Mouse (Mus musculus) heart, embryonic 16.5 days (tissue): Measurements from ENCODE around the gene Pecam1. TPM values are rescaled to one million over a fixed set of nuclear protein-coding genes. Genes with fewer than 3 reads are reported as not detected.

Experiments used
- ATAC-seq: fragments of 200-750 bp; cut with Nextera tagmentation; replicated peaks from 2 replicates; pipeline ENCODE4 v1.8.0; 2017; ENCODE audit warnings: moderate number of reproducible peaks; ENCODE audit not compliant: insufficient read depth, low FRiP score; ENCODE audit errors: extremely low read depth
- H3K27ac ChIP-seq: fragments of 300-500 bp; sonication (generic); 2 replicates; pipeline ENCODE4 v1.5.1; 2014; ENCODE audit warnings: mild to moderate bottlenecking, low read length, control low read depth, moderate library complexity
- H3K27me3 ChIP-seq: fragments of 300-500 bp; sonication (generic); 2 replicates; pipeline ENCODE4 v1.6.1; 2014; ENCODE audit warnings: low read length, mixed read lengths; ENCODE audit not compliant: control insufficient read depth, insufficient read depth
- H3K36me3 ChIP-seq: fragments of 300-500 bp; sonication (generic); 2 replicates; pipeline ENCODE4 v1.6.1; 2014; ENCODE audit not compliant: control insufficient read depth, insufficient read depth
- H3K4me1 ChIP-seq: fragments of 300-500 bp; sonication (generic); 2 replicates; pipeline ENCODE4 v1.6.1; 2014; ENCODE audit warnings: low read length, mixed read lengths; ENCODE audit not compliant: control insufficient read depth, insufficient read depth
- H3K4me2 ChIP-seq: fragments of 300-500 bp; sonication (generic); 2 replicates; pipeline ENCODE4 v1.6.1; 2014; ENCODE audit warnings: low read depth, mild to moderate bottlenecking, control low read depth, low read length
- H3K4me3 ChIP-seq: fragments of 300-500 bp; sonication (generic); 2 replicates; pipeline ENCODE4 v1.5.1; 2014; ENCODE audit warnings: mild to moderate bottlenecking, control low read depth, low read length
- H3K9ac ChIP-seq: fragments of 300-500 bp; sonication (generic); 2 replicates; pipeline ENCODE4 v1.6.1; 2014; ENCODE audit warnings: low read length, control low read depth
- H3K9me3 ChIP-seq: fragments of 300-500 bp; sonication (generic); replicated peaks from 2 replicates; pipeline ENCODE4 v1.6.1; 2016; ENCODE audit warnings: low read length; ENCODE audit not compliant: control insufficient read depth
- WGBS: fragments of 180-500 bp; shearing (Covaris S2); extraction: QIAGEN DNeasy Blood & Tissue Kit; methylation state at CpG from one replicate; pipeline ENCODE4 v1.1.7; 2014; 5-methylcytosine and 5-hydroxymethylcytosine counted together
- polyA plus RNA-seq: library from polyadenylated mRNA; unstranded; fragments of >200 nt; fragmentation: Nextera tagmentation; extraction: Ambion mirVana; gene quantifications from 2 replicates; pipeline ENCODE4 v1.2.1, GENCODE M21; 2015

Gene Pecam1
- polyA plus RNA-seq, 1 experiment from 2014 or later: 87.7 TPM

- Histone ChIP-seq H3K36me3 (peaks cover 3% of the 10 kb centered on the region; the same call in 1 of the 2 replicates), H3K4me1 (peaks cover 34% of the 10 kb centered on the region), H3K9me3 (no peaks in the 10 kb centered on the region), H3K4me2 (no peak overlapping the region), H3K27me3 (no peaks in the 10 kb centered on the region), H3K27ac (peak overlapping the region; percentile 25; the same call in 1 of the 2 replicates), H3K4me3 (no peak overlapping the region), H3K9ac (no peak overlapping the region)
- WGBS: 79% methylated on average over 3 of the region's 3 CpGs
- no peak for ATAC-seq
Observed at GRCm38 (mm10) chr11:106670266-106670665, 80.2 kb downstream of the Pecam1 start.

DNA sequence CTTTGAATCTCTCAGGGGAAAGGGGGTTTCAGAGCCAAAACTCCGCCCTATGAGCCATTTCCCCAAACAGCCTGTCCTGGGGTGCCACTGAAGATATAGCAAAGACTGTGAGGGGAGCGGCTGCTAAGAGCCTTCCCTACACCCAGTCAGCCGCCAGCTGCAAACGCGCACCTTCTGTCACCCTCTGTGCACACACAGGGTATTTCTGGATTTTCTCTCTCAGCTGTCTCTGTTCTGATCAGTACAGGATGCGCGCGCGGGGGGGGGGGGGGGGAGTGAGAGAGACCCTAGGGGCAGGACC lies 80.6 kb downstream of the Pecam1 start:
- H3K27me3 ChIP-seq: no peaks in the 10 kb centered on the region
- peak overlapping the region; percentile 30; the same call in 1 of the 2 replicates for H3K27ac ChIP-seq
- peaks cover 29% of the 10 kb centered on the region for H3K4me1 ChIP-seq
- no peak for ATAC-seq
- 31% methylated on average over 7 of the region's 9 CpGs for WGBS
- H3K36me3 ChIP-seq: peaks cover 3% of the 10 kb centered on the region; the same call in 1 of the 2 replicates
- no peak overlapping the region for H3K4me3 ChIP-seq
- H3K9me3 ChIP-seq: no peaks in the 10 kb centered on the region
- no peak overlapping the region for H3K4me2 ChIP-seq
- 0 out of 2 replicates have a peak overlapping the region, but pooled peaks have one; percentile 13 for H3K9ac ChIP-seq

DNA sequence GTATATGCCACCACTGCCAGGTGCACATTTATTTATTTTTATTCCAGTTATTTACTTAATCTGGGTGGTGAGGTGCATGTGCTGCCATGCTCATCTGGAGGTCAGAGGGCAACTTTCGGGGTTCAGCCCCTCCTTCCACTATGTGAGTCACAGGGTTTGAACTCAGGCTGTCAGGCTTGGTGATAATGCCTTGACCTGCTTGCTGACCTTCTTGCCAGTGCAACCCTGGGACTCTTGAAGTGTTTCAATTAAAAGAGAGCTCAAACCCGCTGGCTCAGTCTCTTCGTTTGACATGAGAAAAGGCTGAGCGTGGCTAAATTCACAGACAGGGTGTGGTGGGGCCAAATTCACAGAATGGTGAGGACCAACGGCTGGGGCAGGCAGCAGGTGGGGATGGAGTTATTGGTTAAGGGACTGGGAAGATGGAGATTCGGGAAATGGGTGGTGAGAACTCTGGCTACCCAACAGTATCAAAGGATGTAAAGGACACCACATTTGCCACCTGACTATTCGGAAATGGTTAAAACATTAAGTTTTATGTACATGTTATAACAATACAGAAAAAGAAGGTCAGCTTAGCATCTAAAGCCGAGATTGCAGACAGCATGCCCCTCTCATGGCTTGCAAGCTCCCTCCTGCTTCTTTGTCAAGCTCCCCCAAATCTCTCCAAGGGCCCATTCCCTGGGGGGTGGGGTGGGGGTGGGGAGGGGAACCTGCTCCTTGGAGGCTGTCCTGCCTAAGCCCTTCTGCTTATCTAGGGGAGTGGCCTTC lies 81.1 kb downstream of the Pecam1 start:
- 59% methylated on average over 8 of the region's 8 CpGs for WGBS
- Histone ChIP-seq H3K36me3 (peaks cover 3% of the 10 kb centered on the region; the same call in 1 of the 2 replicates), H3K27me3 (no peaks in the 10 kb centered on the region), H3K9ac (0 out of 2 replicates have a peak overlapping the region, but pooled peaks have one; percentile 13), H3K4me1 (peaks cover 24% of the 10 kb centered on the region), H3K4me3 (no peak overlapping the region), H3K4me2 (no peak overlapping the region), H3K9me3 (no peaks in the 10 kb centered on the region), H3K27ac (peak overlapping the region; percentile 30; the same call in 1 of the 2 replicates)
- ATAC-seq: no peak

DNA sequence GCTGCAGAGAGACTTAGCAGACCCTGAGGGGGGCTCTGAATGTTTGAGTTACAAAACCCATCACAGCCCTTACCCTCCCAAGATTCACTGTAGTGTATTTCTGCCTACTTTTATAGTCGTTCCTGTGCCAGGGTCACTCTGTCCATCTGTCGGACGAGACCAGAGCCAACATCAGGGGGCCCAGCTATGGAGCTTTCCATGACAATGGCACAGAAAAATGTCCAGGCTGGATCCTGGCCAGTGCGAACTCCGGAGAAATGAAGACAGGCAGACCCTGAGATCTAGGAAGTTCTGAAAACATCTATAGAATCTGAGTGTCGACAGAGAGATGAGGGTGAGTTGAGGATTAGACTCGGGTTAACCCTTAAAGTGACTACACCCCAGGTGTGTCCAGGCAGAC lies 82.1 kb downstream of the Pecam1 start:
- H3K4me3 ChIP-seq: no peak overlapping the region
- no peak overlapping the region for H3K4me2 ChIP-seq
- no peak overlapping the region for H3K9ac ChIP-seq
- WGBS: 38% methylated on average over 7 of the region's 7 CpGs
- peaks cover 3% of the 10 kb centered on the region; the same call in 1 of the 2 replicates for H3K36me3 ChIP-seq
- ATAC-seq: no peak
- no peaks in the 10 kb centered on the region for H3K9me3 ChIP-seq
- H3K27ac ChIP-seq: 0 out of 2 replicates have a peak overlapping the region, but pooled peaks have one; percentile 0
- peaks cover 14% of the 10 kb centered on the region for H3K4me1 ChIP-seq
- no peaks in the 10 kb centered on the region for H3K27me3 ChIP-seq

DNA sequence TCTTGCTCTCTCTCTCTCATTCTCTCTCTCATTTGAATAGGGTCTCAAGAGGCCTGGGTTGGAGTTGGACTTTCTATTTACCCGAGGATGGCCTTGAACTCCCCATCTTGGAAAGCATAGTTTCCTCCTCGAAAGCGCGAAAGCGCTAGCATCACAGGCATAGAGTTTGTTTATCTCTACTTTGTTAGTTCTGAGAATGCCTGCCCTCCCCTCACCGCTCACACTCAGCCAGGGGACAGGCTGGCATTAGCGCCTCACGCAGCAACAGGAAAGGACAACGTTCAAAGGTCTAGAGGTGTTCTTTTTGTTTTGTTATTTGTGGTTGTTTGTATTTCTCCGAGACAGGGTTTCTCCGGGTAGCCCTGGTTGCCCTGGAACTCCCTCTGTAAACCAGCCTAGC lies 82.6 kb downstream of the Pecam1 start:
- ATAC-seq: no peak
- Histone ChIP-seq H3K36me3 (peaks cover 3% of the 10 kb centered on the region; the same call in 1 of the 2 replicates), H3K4me3 (no peak overlapping the region), H3K27ac (peak overlapping the region; percentile 0; the same call in 1 of the 2 replicates), H3K4me1 (peaks cover 14% of the 10 kb centered on the region), H3K4me2 (no peak overlapping the region), H3K9ac (no peak overlapping the region), H3K27me3 (no peaks in the 10 kb centered on the region), H3K9me3 (no peaks in the 10 kb centered on the region)
- WGBS: 76% methylated on average over 11 of the region's 11 CpGs

DNA sequence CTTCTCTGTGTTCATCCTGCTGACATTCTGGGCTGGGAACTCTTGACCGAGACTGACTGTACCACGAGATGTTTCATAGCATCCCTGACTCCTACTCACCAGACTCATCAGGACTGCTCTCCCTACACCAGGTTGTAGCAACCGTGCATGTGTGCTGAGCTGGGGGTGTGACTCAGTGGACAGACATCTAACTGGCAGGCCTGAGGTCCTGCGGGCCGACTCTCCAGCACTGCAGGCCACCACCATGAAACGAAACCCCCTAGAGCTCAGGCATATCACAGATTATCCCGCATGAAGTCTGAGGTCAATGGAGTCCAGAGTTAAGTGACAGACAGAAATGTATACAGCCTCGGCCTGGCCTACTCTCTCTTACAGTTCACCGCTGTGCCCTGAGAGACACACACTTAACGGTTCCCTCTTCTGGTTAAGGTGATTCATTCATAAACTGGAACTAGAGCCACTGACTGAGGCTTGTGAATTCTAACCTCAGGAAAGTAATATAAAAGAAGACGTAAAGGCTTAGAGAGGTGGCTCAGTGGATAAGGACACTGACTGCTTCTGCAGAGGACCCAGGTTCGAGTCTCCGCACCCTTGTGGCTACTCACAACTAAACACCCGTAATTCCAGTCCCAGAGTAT lies 83.8 kb downstream of the Pecam1 start:
- Histone ChIP-seq H3K4me1 (peaks cover 11% of the 10 kb centered on the region), H3K27ac (no peak overlapping the region; the same call in 1 of the 2 replicates), H3K4me2 (no peak overlapping the region), H3K4me3 (no peak overlapping the region), H3K9ac (no peak overlapping the region), H3K27me3 (no peaks in the 10 kb centered on the region), H3K9me3 (no peaks in the 10 kb centered on the region), H3K36me3 (peaks cover 3% of the 10 kb centered on the region; the same call in 1 of the 2 replicates)
- ATAC-seq: no peak
- WGBS: 83% methylated on average over 14 of the region's 14 CpGs

DNA sequence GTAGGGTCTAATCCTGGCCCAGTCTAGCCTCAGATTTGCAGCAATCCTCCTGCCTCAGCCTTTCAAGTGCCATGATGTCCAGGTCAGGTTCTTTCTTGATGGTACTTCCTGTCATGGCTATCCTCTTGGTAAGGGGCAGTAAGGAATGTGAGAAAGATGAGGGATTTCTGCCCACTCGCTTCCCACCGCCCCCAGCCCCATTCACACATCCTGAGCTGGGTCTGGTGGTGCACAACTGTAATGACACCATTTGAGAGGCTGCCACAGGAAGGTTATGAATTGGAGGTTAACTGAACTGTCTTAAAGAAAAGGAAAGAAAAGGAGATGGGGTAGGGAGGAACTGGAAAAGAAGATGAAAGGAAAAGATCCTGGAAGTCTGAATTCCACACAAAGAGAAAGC lies 84.6 kb downstream of the Pecam1 start:
- H3K4me2 ChIP-seq: no peak overlapping the region
- H3K9ac ChIP-seq: no peak overlapping the region
- peak overlapping the region; percentile 34; the same call in 1 of the 2 replicates for H3K27ac ChIP-seq
- 95% methylated on average over 2 of the region's 2 CpGs for WGBS
- no peaks in the 10 kb centered on the region for H3K9me3 ChIP-seq
- H3K4me3 ChIP-seq: no peak overlapping the region
- H3K4me1 ChIP-seq: peaks cover 12% of the 10 kb centered on the region
- no peaks in the 10 kb centered on the region for H3K27me3 ChIP-seq
- ATAC-seq: no peak
- peaks cover 3% of the 10 kb centered on the region; the same call in 1 of the 2 replicates for H3K36me3 ChIP-seq

DNA sequence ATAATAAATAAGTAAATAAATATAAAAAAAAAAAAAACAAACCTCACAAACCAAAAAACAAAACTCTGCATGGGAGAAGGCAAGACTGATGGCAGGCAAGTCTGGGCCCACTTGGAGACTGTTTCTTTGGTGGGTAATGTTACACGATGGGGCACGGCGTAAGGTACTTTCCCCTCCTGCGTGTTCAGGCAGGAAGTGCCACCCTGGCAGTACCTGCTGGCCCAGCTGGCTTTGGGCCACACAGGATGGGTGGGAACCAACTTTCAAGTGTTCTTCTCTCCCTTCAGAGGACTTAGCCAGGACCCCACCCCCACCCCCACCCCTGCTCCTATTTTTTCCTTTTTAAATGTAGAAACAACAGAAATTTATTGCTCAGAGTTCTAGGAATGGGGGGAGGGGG lies 85.1 kb downstream of the Pecam1 start:
- no peak overlapping the region for H3K4me3 ChIP-seq
- peaks cover 3% of the 10 kb centered on the region; the same call in 1 of the 2 replicates for H3K36me3 ChIP-seq
- WGBS: 77% methylated on average over 4 of the region's 4 CpGs
- no peak overlapping the region for H3K4me2 ChIP-seq
- no peak overlapping the region for H3K9ac ChIP-seq
- ATAC-seq: no peak
- no peaks in the 10 kb centered on the region for H3K9me3 ChIP-seq
- peaks cover 17% of the 10 kb centered on the region for H3K4me1 ChIP-seq
- peak overlapping the region; percentile 34; the same call in 1 of the 2 replicates for H3K27ac ChIP-seq
- H3K27me3 ChIP-seq: no peaks in the 10 kb centered on the region

DNA sequence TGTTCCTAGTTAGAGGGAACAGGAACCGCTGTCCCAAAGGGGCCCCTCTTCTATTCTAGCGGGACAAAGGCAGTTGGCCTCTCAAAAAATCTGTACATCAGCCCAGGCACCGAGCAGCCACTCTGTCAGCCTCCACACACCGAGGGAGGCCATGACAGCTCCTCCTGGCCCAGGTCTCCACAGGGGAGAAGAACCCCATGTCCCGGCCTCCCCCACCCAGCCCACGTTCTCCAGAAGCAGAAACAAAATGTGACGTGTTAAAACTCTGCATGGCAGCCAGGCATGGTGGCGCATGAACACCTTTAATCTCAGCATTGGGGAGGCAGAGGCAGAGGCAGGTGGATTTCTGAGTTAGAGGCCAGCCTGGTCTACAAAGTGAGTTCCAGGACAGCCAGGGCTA lies 85.7 kb downstream of the Pecam1 start:
- no peak overlapping the region for H3K9ac ChIP-seq
- WGBS: 75% methylated on average over 8 of the region's 8 CpGs

More for the DNA sequence above, 85.7 kb downstream of the Pecam1 start:
- no peak for ATAC-seq
- Histone ChIP-seq H3K36me3 (peaks cover 3% of the 10 kb centered on the region; the same call in 1 of the 2 replicates), H3K27me3 (no peaks in the 10 kb centered on the region), H3K4me3 (no peak overlapping the region), H3K4me1 (peaks cover 21% of the 10 kb centered on the region), H3K4me2 (no peak overlapping the region), H3K9me3 (no peaks in the 10 kb centered on the region), H3K27ac (peak overlapping the region; percentile 2; the same call in 1 of the 2 replicates)
